Mouse (Mus musculus): Measurements from ENCODE around the gene Kcnj4. TPM values are rescaled to one million over a fixed set of nuclear protein-coding genes. Genes with fewer than 3 reads are reported as not detected.

Kcnj4 gene
- polyA plus RNA-seq, 1 experiment from 2014 or later, result 0.07 TPM

DNA sequence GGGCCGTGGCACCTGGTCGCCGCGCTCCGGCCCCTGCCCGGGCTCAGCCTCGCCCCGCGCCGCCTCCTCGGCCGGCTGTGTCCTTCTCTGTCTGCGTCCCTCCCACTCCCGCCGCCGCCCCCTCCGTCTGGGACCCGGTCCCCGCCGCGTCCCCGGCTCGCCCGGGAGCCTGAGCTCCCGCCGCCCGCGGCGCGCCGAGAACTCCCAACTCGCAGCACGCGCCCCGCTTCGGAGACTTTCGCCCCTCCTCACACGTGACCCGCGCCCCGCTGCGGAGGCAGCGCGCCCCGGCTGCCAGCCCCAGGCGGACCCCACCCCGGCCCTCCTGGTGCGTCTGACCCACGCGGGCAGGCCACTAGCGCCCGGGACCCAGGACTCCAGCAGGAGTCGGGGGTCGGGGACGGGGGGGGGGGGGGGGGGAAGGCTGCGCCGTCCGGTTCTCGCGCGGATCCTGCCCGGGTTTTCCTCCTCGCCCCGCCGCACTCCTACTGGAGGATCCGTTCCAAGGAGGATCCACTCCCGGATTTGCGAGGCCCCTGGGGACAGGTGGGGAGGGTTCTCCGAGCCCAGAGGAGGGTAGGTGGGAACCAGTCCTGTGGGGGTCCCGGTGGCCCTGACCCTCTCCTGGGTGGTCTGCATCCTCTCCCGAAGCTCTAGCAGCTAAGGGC is 709 bp upstream of the Kcnj4 start:
- 6% methylated on average over 24 of the region's 71 CpGs for WGBS
- H3K4me3 ChIP-seq (ENCODE audit: low read depth, low read length), result peak overlapping the region; percentile 59
- H3K9ac ChIP-seq (ENCODE audit: low read depth, low read length), result peak overlapping the region; percentile 64
- H3K36me3 ChIP-seq (ENCODE audit: control insufficient read depth, insufficient read depth, low read length), result no peaks in the 10 kb centered on the region
- no peaks in the 10 kb centered on the region for H3K4me1 ChIP-seq (ENCODE audit: control insufficient read depth, insufficient read depth, low read length)
- H3K9me3 ChIP-seq (ENCODE audit: control insufficient read depth, low read length), result no peaks in the 10 kb centered on the region
- H3K27ac ChIP-seq (replicated peaks; ENCODE audit: low read depth, low read length), result no peak overlapping the region
- H3K4me2 ChIP-seq (ENCODE audit: low read depth, low read length), result peak overlapping the region; percentile 100
- peak; percentile 64 for DNase-seq (ENCODE audit: low spot score)
- peak; percentile 76 for ATAC-seq (ENCODE audit: low read depth)
- peaks cover 90% of the 10 kb centered on the region for H3K27me3 ChIP-seq (replicated peaks; ENCODE audit: control insufficient read depth, insufficient read depth, low read length)

GRCm38 (mm10) chr15:79503438-79503837 is 1.6 kb downstream of the Kcnj4 start:
- 68% methylated on average over 5 of the region's 5 CpGs for WGBS
- ATAC-seq (ENCODE audit: low read depth), result no peak
- no peaks in the 10 kb centered on the region for H3K36me3 ChIP-seq (ENCODE audit: control insufficient read depth, insufficient read depth, low read length)

DNA sequence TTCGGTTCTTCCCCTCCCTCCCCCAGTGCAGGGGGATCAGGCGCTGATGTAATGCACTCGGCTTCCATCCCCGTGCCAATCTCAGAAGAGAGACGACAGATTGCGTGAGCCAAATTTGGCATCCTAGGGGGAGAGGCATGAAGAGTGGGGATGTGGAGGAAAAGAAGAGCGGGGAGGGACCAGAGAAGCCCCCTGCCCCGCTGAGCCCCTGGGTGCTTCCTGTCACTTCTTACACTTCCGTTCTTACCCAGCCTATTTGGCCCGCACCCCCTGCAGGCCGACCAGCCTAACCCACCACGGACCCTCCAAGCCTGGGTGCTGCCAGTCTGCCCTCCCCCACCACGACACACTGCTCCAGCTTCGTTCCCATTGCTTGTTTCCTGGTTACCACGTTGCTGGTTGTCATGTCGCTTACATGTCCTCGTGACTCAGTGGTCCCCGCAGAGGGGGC is 2.1 kb downstream of the Kcnj4 start:
- Histone ChIP-seq H3K9me3 (ENCODE audit: control insufficient read depth, low read length) (no peaks in the 10 kb centered on the region), H3K4me1 (ENCODE audit: control insufficient read depth, insufficient read depth, low read length) (no peaks in the 10 kb centered on the region), H3K4me2 (ENCODE audit: low read depth, low read length) (no peak overlapping the region), H3K36me3 (ENCODE audit: control insufficient read depth, insufficient read depth, low read length) (no peaks in the 10 kb centered on the region), H3K4me3 (ENCODE audit: low read depth, low read length) (no peak overlapping the region), H3K27me3 (replicated peaks; ENCODE audit: control insufficient read depth, insufficient read depth, low read length) (peaks cover 69% of the 10 kb centered on the region), H3K27ac (replicated peaks; ENCODE audit: low read depth, low read length) (no peak overlapping the region), H3K9ac (ENCODE audit: low read depth, low read length) (no peak overlapping the region)
- DNase-seq (ENCODE audit: low spot score) (no peak), ATAC-seq (ENCODE audit: low read depth) (no peak)
- 24% methylated on average over 18 of the region's 18 CpGs for WGBS

More at GRCm38 (mm10) chr15:79503438-79503837, 1.6 kb downstream of the Kcnj4 start:
- Histone ChIP-seq H3K27me3 (replicated peaks; ENCODE audit: control insufficient read depth, insufficient read depth, low read length) (peaks cover 74% of the 10 kb centered on the region), H3K4me3 (ENCODE audit: low read depth, low read length) (no peak overlapping the region), H3K4me1 (ENCODE audit: control insufficient read depth, insufficient read depth, low read length) (no peaks in the 10 kb centered on the region), H3K9me3 (ENCODE audit: control insufficient read depth, low read length) (no peaks in the 10 kb centered on the region), H3K27ac (replicated peaks; ENCODE audit: low read depth, low read length) (no peak overlapping the region), H3K9ac (ENCODE audit: low read depth, low read length) (no peak overlapping the region), H3K4me2 (ENCODE audit: low read depth, low read length) (no peak overlapping the region)
- DNase-seq (ENCODE audit: low spot score), result no peak

DNA sequence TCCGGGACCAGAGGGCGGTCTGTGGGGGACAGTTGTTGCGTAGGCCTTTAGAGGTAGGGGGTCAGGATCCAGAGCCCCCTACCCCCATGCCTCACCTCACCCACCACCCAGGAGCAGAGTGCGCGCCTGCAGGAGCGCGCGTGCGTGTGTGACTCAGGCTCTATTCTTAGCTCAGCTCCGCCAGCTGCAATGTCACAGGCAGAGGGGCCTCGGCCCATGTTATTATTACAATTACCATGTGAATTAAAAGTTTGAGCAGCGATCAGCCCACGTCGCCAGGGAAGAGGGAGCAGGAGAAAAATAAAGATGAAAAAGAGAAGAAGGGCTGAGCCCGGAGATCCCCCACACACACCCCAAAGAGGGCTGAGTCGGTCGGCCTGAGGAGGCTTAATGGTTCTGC is 4.9 kb downstream of the Kcnj4 start:
- H3K4me3 ChIP-seq (ENCODE audit: low read depth, low read length), result no peak overlapping the region
- DNase-seq (ENCODE audit: low spot score) (no peak), ATAC-seq (ENCODE audit: low read depth) (no peak)
- no peaks in the 10 kb centered on the region for H3K4me1 ChIP-seq (ENCODE audit: control insufficient read depth, insufficient read depth, low read length)
- no peak overlapping the region for H3K9ac ChIP-seq (ENCODE audit: low read depth, low read length)
- no peak overlapping the region for H3K4me2 ChIP-seq (ENCODE audit: low read depth, low read length)
- no peaks in the 10 kb centered on the region for H3K9me3 ChIP-seq (ENCODE audit: control insufficient read depth, low read length)
- H3K27ac ChIP-seq (replicated peaks; ENCODE audit: low read depth, low read length), result no peak overlapping the region
- 79% methylated on average over 17 of the region's 17 CpGs for WGBS
- no peaks in the 10 kb centered on the region for H3K36me3 ChIP-seq (ENCODE audit: control insufficient read depth, insufficient read depth, low read length)
- H3K27me3 ChIP-seq (replicated peaks; ENCODE audit: control insufficient read depth, insufficient read depth, low read length), result peaks cover 41% of the 10 kb centered on the region

DNA sequence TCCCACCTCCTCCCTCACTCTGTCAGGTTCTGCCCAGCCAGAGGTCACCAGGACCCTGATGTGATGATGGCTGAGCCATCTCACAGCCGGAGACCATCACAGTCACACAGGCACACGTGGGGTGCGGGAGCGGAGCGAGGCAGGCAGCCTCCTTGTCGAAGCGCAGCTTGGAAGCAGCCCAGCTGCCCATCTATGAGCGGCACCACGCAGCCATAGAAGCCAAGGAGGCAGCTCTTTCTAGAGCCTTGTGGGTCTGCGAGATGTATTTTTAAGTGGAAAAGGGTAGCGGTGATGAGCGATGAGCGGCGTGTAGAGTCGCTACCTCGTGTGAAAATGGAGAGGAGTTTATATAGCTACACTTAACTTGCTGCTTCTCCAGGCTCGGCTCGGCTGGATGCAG is 11.5 kb downstream of the Kcnj4 start:
- Histone ChIP-seq H3K36me3 (ENCODE audit: control insufficient read depth, insufficient read depth, low read length) (no peaks in the 10 kb centered on the region), H3K27me3 (replicated peaks; ENCODE audit: control insufficient read depth, insufficient read depth, low read length) (peaks cover 4% of the 10 kb centered on the region; the same call in 1 of the 2 replicates), H3K4me2 (ENCODE audit: low read depth, low read length) (no peak overlapping the region), H3K4me3 (ENCODE audit: low read depth, low read length) (no peak overlapping the region), H3K9ac (ENCODE audit: low read depth, low read length) (0 out of 2 replicates have a peak overlapping the region, but pooled peaks have one; percentile 19), H3K27ac (replicated peaks; ENCODE audit: low read depth, low read length) (no peak overlapping the region), H3K9me3 (ENCODE audit: control insufficient read depth, low read length) (no peaks in the 10 kb centered on the region), H3K4me1 (ENCODE audit: control insufficient read depth, insufficient read depth, low read length) (no peaks in the 10 kb centered on the region)
- 51% methylated on average over 18 of the region's 18 CpGs for WGBS
- ATAC-seq (ENCODE audit: low read depth) (no peak), DNase-seq (ENCODE audit: low spot score) (no peak)

- 71% methylated on average over 11 of the region's 11 CpGs for WGBS
- DNase-seq (ENCODE audit: low spot score) (no peak), ATAC-seq (ENCODE audit: low read depth) (no peak)
- Histone ChIP-seq H3K4me2 (ENCODE audit: low read depth, low read length) (no peak overlapping the region), H3K9me3 (ENCODE audit: control insufficient read depth, low read length) (no peaks in the 10 kb centered on the region), H3K4me1 (ENCODE audit: control insufficient read depth, insufficient read depth, low read length) (no peaks in the 10 kb centered on the region), H3K27ac (replicated peaks; ENCODE audit: low read depth, low read length) (no peak overlapping the region), H3K36me3 (ENCODE audit: control insufficient read depth, insufficient read depth, low read length) (no peaks in the 10 kb centered on the region), H3K4me3 (ENCODE audit: low read depth, low read length) (no peak overlapping the region), H3K9ac (ENCODE audit: low read depth, low read length) (no peak overlapping the region), H3K27me3 (replicated peaks; ENCODE audit: control insufficient read depth, insufficient read depth, low read length) (peaks cover 4% of the 10 kb centered on the region; the same call in 1 of the 2 replicates)
These were observed 15.6 kb downstream of the Kcnj4 start for GRCm38 (mm10) chr15:79489463-79489862.

DNA sequence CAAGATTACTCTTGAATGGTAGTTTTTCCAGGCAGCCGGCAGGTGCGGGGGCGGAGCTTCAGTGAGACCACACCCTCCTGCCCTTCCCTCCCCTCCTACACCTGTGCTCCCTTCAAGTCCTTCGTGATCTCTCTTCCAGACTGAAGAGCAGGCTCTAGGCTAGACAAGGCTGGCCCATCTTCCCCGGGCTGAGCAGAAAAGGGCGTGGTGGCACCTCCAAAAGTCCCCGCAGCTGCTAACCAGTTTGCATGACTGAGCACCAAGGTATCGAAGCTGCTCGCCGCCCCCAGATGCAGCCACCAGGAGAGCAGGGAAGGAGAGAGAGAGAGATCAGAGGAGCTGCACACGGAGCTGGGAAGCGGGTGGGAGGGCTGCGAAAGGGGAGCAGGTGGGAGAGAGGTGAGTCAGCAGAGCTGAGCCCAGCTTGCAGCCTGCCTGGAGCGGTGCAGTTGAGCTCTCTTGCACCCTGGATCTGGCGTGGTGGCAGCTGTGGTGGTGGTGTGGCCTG is 23.8 kb downstream of the Kcnj4 start:
- H3K27ac ChIP-seq (replicated peaks; ENCODE audit: low read depth, low read length), result no peak overlapping the region
- H3K36me3 ChIP-seq (ENCODE audit: control insufficient read depth, insufficient read depth, low read length), result no peaks in the 10 kb centered on the region
- 9% methylated on average over 15 of the region's 15 CpGs for WGBS
- ATAC-seq (ENCODE audit: low read depth) (peak; percentile 30; the same call in 1 of the 2 replicates), DNase-seq (ENCODE audit: low spot score) (peak; percentile 38)
- H3K27me3 ChIP-seq (replicated peaks; ENCODE audit: control insufficient read depth, insufficient read depth, low read length), result peaks cover 4% of the 10 kb centered on the region
- no peak overlapping the region for H3K4me3 ChIP-seq (ENCODE audit: low read depth, low read length)
- H3K4me2 ChIP-seq (ENCODE audit: low read depth, low read length), result 0 out of 2 replicates have a peak overlapping the region, but pooled peaks have one; percentile 18
- H3K9ac ChIP-seq (ENCODE audit: low read depth, low read length), result no peak overlapping the region
- H3K9me3 ChIP-seq (ENCODE audit: control insufficient read depth, low read length), result no peaks in the 10 kb centered on the region
- no peaks in the 10 kb centered on the region for H3K4me1 ChIP-seq (ENCODE audit: control insufficient read depth, insufficient read depth, low read length)

DNA sequence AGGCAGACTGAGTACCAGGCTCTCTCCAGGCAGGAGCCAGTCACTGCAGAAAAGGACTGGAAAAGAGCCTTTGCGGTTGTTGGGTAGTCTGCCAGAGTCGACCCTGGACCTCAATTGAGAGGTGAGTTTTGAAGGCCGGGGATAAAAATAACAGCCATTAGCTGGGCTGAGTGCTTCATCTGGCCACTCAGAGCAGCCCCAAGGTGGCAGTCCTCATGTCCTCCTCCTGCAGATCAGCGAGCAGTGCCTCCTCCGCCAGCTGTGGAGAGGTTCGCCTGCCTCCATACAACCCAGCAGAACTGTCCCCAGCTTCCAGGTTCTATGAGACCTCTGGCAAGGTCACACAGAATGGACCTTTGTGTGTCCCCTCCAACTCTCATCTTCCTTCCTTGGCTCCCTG is 27.8 kb downstream of the Kcnj4 start:
- no peaks in the 10 kb centered on the region for H3K9me3 ChIP-seq (ENCODE audit: control insufficient read depth, low read length)
- no peak overlapping the region for H3K9ac ChIP-seq (ENCODE audit: low read depth, low read length)
- H3K4me1 ChIP-seq (ENCODE audit: control insufficient read depth, insufficient read depth, low read length), result no peaks in the 10 kb centered on the region
- H3K27me3 ChIP-seq (replicated peaks; ENCODE audit: control insufficient read depth, insufficient read depth, low read length), result peaks cover 4% of the 10 kb centered on the region
- H3K36me3 ChIP-seq (ENCODE audit: control insufficient read depth, insufficient read depth, low read length), result no peaks in the 10 kb centered on the region
- H3K4me2 ChIP-seq (ENCODE audit: low read depth, low read length), result no peak overlapping the region
- 44% methylated on average over 6 of the region's 6 CpGs for WGBS
- DNase-seq (ENCODE audit: low spot score) (no peak), ATAC-seq (ENCODE audit: low read depth) (no peak)
- H3K27ac ChIP-seq (replicated peaks; ENCODE audit: low read depth, low read length), result no peak overlapping the region
- H3K4me3 ChIP-seq (ENCODE audit: low read depth, low read length), result no peak overlapping the region
